In the genomic region with DNA sequence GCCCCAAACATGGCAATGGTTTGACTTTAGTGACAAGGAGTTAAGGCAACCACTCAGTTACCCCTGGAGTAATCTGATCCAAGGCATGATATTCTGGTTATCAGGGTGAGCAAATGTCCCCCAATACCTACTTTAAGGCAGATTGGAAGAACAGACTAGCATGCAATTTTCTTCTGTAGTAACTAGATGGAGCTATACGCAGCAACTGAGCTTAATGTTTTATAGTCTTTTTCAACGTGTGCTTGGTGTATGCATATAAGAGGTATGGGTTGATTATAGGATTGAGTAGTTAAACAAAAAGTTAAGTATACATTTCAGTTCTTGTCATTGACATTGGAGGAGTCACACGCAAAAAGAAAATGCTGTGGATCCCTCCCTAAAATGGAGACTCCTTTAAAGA, we compare ENCODE assay signal across 29 mouse cellular contexts. TPM values are rescaled to one million over a fixed set of nuclear protein-coding genes. Genes with fewer than 3 reads are reported as not detected.
"Had no signal": no experiment of that assay in that cellular context is flagged by ENCODE, and none has a peak within 500 bp of the region (broad histone marks: within the 10 kb centered on the region; RNA-seq: fewer than 3 reads in every experiment).

No protein-coding gene starts in this region.

- H3K9me3 ChIP-seq: limb, embryonic 12.5 days; limb, embryonic 15.5 days; midbrain, embryonic 12.5 days; neural tube, embryonic 12.5 days; neural tube, embryonic 15.5 days had no signal

- H3K4me3 ChIP-seq: limb, embryonic 12.5 days; limb, embryonic 15.5 days; midbrain, embryonic 12.5 days; neural tube, embryonic 12.5 days; neural tube, embryonic 15.5 days had no signal

- H3K9ac ChIP-seq: limb, embryonic 12.5 days; limb, embryonic 15.5 days; liver, embryonic 14.5 days; liver, postnatal 0 days; lung, embryonic 14.5 days; midbrain, embryonic 12.5 days; neural tube, embryonic 12.5 days; neural tube, embryonic 15.5 days had no signal

- H3K4me2 ChIP-seq: limb, embryonic 12.5 days; limb, embryonic 15.5 days; liver, embryonic 11.5 days; lung, embryonic 14.5 days; midbrain, embryonic 12.5 days; neural tube, embryonic 12.5 days; neural tube, embryonic 15.5 days had no signal

- H3K27ac ChIP-seq: limb, embryonic 12.5 days; limb, embryonic 15.5 days; liver, embryonic 14.5 days; macrophage; midbrain, embryonic 12.5 days; neural tube, embryonic 12.5 days; neural tube, embryonic 15.5 days had no signal

- ATAC-seq: intestine, embryonic 16.5 days; liver, postnatal 0 days; lung, postnatal 0 days; midbrain, embryonic 16.5 days had no signal

- H3K27me3 ChIP-seq: neural tube, embryonic 12.5 days; neural tube, embryonic 15.5 days had no signal

- H3K4me1 ChIP-seq: limb, embryonic 12.5 days; limb, embryonic 15.5 days; midbrain, embryonic 12.5 days; neural tube, embryonic 12.5 days; neural tube, embryonic 15.5 days had no signal

- H3K36me3 ChIP-seq: limb, embryonic 12.5 days; limb, embryonic 15.5 days; midbrain, embryonic 12.5 days; neural tube, embryonic 12.5 days; neural tube, embryonic 15.5 days had no signal

- DNase-seq: kidney, adult 18-20 months; kidney, adult 9 months; kidney, postnatal 36 days; layer of hippocampus, adult 9-11 months; left cerebral cortex, postnatal 4 days; liver, postnatal 0 days; lung, embryonic 14.5 days; right cerebral cortex, adult 18-20 months; right cerebral cortex, postnatal 14 days; right cerebral cortex, postnatal 4 days; spleen, adult 18-20 months; thymus, adult 2 months; thymus, postnatal 14 days; thymus, postnatal 4 days had no signal

RNA-seq across cellular contexts. Expression of gene Smpx, which starts 21.2 kb away (rescaled TPM):
- total RNA-seq: layer of hippocampus, postnatal 25 days; left cerebral cortex, adult 18-20 months; left cerebral cortex, postnatal 14 days; left cerebral cortex, postnatal 4 days; megakaryocyte, adult 5-6 weeks had no signal
- polyA plus RNA-seq: liver, embryonic 14.5 days; macrophage; midbrain, embryonic 16.5 days had no signal
